Mouse (Mus musculus): ENCODE results near the gene Tgfb2. TPM values are rescaled to one million over a fixed set of nuclear protein-coding genes. Genes with fewer than 3 reads are reported as not detected.
A peak's percentile ranks its signal among the peaks of the same experiment; 100 is the strongest.

Tgfb2 gene
- total RNA-seq, 1 experiment: 10.4 TPM

DNA sequence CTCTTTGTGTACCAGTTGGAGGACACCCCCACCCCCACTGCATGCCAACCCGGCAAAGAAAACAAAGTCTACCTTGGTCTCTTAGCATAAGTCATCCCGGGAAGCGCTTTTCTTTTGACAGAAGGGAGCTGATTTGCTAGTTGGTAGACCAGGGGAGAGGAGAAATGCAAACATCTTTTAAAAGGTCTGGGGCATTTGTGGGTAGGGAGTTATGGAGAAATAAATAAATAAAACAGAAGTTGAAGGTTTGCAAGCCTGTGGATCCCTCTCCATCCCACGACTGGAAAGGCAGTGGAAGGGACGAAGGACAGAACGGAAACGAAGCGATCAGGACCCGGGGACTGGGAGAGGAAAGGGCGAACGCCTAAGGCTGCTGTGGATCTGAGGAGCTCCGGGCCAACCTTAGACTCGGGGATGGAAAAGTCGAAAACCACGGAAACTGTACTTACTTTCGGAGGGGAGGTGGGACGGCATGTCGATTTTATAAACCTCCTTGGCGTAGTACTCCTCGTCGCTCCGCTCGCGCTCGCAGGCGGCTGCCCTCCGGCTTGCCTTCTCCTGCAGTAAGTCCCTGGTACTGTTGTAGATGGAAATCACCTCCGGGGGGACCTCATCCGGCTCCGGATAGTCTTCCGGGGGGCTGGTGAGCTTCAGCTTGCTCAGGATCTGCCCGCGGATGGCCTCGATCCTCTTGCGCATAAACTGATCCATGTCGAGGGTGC, 1.6 kb downstream of the Tgfb2 start:
- TF ChIP-seq ZC3H11A (IDR thresholded peaks at IDR 0.05; ENCODE audit: borderline replicate concordance, low read depth, low read length) (no peak), MAFK (IDR thresholded peaks at IDR 0.05; ENCODE audit: insufficient read depth, low read depth, low read length) (no peak), CHD2 (IDR thresholded peaks at IDR 0.05; ENCODE audit: low read depth, low read length) (no peak), HCFC1 (IDR thresholded peaks at IDR 0.05; ENCODE audit: borderline replicate concordance, insufficient read depth, low read length) (no peak), ZNF384 (IDR thresholded peaks at IDR 0.05; ENCODE audit: low read depth, low read length) (no peak)
- in situ Hi-C loops (cut with MboI; ENCODE audit: low sequenced_read_pairs in 2 of 2, unreplicated experiment in 2 of 2): loop anchor here (25.0 kb wide), 3 partner anchors 242 to 1167 kb away; no protein-coding TSS in a partner anchor
- H3K4me1 ChIP-seq (ENCODE audit: control insufficient read depth in 2 of 2, insufficient read depth in 2 of 2, low read length in 2 of 2, poor library complexity in 1 of 2): peaks cover 0 to 2% of the 10 kb centered on the region in 2 experiments; a peak in 1 of 4 replicates

DNA sequence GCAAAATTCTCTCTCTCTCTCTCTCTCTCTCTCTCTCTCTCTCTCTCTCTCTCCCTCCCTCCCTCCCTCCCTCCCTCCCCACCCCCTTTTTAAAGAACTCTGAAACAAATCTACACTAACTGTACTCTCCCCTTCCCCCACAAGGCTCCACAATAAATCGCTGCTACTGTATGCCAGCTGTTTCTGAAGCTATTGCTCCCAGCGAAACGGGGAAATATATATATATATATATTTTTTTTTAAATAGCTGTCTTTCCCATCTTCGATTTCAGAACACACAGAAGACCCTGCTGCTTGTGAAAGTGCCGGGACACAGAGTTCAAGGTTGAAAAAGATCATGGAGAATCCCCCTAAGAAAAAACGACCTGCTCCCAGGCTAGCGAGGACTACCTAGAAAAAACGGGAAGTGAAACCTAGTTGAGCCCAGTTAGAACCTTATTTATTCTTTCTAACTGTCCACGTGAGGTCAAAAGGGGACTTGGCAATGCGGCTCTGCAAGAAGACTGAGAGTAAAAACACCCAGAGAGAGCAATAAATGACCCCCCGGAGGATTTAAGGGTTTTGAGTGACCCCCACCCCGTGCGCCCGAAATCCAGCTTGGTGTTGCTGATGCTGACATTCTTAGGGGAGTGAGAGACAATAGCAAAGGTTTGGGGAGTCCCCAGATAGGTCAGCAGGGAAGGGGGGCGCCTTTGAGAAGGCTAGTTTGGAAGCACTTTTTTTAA, 2.4 kb downstream of the Tgfb2 start:
- H3K4me3 ChIP-seq (ENCODE audit: insufficient read depth in 1 of 2, low read depth in 1 of 2, low read length in 2 of 2, poor library complexity in 1 of 2, severe bottlenecking in 1 of 2): no peak overlapping the region
- H3K9ac ChIP-seq (ENCODE audit: insufficient read depth, low read depth, low read length, poor library complexity, severe bottlenecking): no peak overlapping the region
- in situ Hi-C loops (cut with MboI; ENCODE audit: low sequenced_read_pairs in 2 of 2, unreplicated experiment in 2 of 2): loop anchor here (25.0 kb wide), 3 partner anchors 241 to 1166 kb away; no protein-coding TSS in a partner anchor
- no peak for DNase-seq (ENCODE audit: low read depth, low spot score)
- no peaks in the 10 kb centered on the region for H3K36me3 ChIP-seq (ENCODE audit: control insufficient read depth, insufficient read depth, low read length, poor library complexity, severe bottlenecking)
- H3K9me3 ChIP-seq (ENCODE audit: control insufficient read depth, insufficient read depth, low read depth, low read length): no peaks in the 10 kb centered on the region
- H3K4me1 ChIP-seq (ENCODE audit: control insufficient read depth in 2 of 2, insufficient read depth in 2 of 2, low read length in 2 of 2, poor library complexity in 1 of 2): peaks cover 0 to 2% of the 10 kb centered on the region in 2 experiments; a peak in 1 of 4 replicates
- no peak overlapping the region for H3K27ac ChIP-seq (ENCODE audit: insufficient read depth, low read depth, low read length, poor library complexity, severe bottlenecking)
- TF ChIP-seq CHD2 (IDR thresholded peaks at IDR 0.05; ENCODE audit: low read depth, low read length) (no peak), MAFK (IDR thresholded peaks at IDR 0.05; ENCODE audit: insufficient read depth, low read depth, low read length) (no peak), ZC3H11A (IDR thresholded peaks at IDR 0.05; ENCODE audit: borderline replicate concordance, low read depth, low read length) (no peak), ZNF384 (IDR thresholded peaks at IDR 0.05; ENCODE audit: low read depth, low read length) (no peak), HCFC1 (IDR thresholded peaks at IDR 0.05; ENCODE audit: borderline replicate concordance, insufficient read depth, low read length) (no peak)

More for the DNA sequence above, 1.6 kb downstream of the Tgfb2 start:
- peak overlapping the region; percentile 6 to 73 for H3K4me3 ChIP-seq (ENCODE audit: insufficient read depth in 1 of 2, low read depth in 1 of 2, low read length in 2 of 2, poor library complexity in 1 of 2, severe bottlenecking in 1 of 2)
- no peaks in the 10 kb centered on the region for H3K36me3 ChIP-seq (ENCODE audit: control insufficient read depth, insufficient read depth, low read length, poor library complexity, severe bottlenecking)
- DNase-seq (ENCODE audit: low read depth, low spot score): no peak
- H3K27ac ChIP-seq (ENCODE audit: insufficient read depth, low read depth, low read length, poor library complexity, severe bottlenecking): no peak overlapping the region
- peak overlapping the region; percentile 37; the same call in 1 of the 2 replicates for H3K9ac ChIP-seq (ENCODE audit: insufficient read depth, low read depth, low read length, poor library complexity, severe bottlenecking)
- no peaks in the 10 kb centered on the region for H3K9me3 ChIP-seq (ENCODE audit: control insufficient read depth, insufficient read depth, low read depth, low read length)

DNA sequence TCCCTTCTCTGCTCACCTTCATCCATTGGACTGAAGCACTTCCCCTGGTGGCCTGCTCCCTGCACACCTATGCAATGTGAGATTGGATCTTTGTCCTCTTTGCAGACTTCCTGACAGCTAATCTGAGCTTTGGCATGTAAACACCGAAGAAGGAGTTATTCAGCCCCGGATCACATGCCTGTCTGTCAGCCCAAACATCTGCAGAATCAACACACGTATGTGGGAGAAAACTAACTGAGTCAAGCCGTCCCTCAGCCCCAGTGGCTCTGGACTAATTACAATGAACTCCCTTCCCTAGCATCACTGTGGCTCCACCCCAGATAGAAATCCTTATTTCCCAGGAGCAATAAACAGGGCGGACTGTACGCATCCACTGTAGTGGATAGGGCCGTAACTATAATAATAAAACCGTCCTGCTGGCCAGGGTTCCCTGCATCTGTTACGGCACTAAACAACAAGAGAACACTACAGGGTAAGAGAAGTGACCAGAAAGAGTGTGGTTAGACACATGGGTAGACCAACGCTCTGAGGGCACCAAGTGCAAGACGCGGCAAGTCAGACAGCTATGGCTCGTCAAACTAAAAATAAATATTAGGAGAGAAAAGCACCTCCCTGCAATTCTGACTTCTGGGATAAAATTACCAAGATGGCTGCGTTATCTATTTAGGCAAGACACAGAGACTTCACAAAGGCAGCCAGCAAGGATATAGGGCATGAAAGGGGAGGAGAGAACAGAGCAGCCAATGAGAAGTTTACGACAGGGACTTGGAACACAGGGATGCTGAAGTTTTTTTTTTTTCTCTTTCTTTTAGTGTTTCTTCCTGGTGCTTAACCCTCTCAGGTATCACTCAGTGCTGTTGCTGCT, 3.2 kb downstream of the Tgfb2 start:
- no peak overlapping the region for H3K4me3 ChIP-seq (ENCODE audit: insufficient read depth in 1 of 2, low read depth in 1 of 2, low read length in 2 of 2, poor library complexity in 1 of 2, severe bottlenecking in 1 of 2)
- in situ Hi-C loops (cut with MboI; ENCODE audit: low sequenced_read_pairs in 2 of 2, unreplicated experiment in 2 of 2): loop anchor here (25.0 kb wide), 3 partner anchors 240 to 1165 kb away; no protein-coding TSS in a partner anchor
- no peak overlapping the region for H3K27ac ChIP-seq (ENCODE audit: insufficient read depth, low read depth, low read length, poor library complexity, severe bottlenecking)
- no peak for TF ChIP-seq MAFK (IDR thresholded peaks at IDR 0.05; ENCODE audit: insufficient read depth, low read depth, low read length)
- TF ChIP-seq ZC3H11A (IDR thresholded peaks at IDR 0.05; ENCODE audit: borderline replicate concordance, low read depth, low read length): no peak
- no peak for TF ChIP-seq CHD2 (IDR thresholded peaks at IDR 0.05; ENCODE audit: low read depth, low read length)
- no peak for TF ChIP-seq HCFC1 (IDR thresholded peaks at IDR 0.05; ENCODE audit: borderline replicate concordance, insufficient read depth, low read length)
- TF ChIP-seq ZNF384 (IDR thresholded peaks at IDR 0.05; ENCODE audit: low read depth, low read length): no peak
- H3K4me1 ChIP-seq (ENCODE audit: control insufficient read depth in 2 of 2, insufficient read depth in 2 of 2, low read length in 2 of 2, poor library complexity in 1 of 2): peaks cover 0 to 2% of the 10 kb centered on the region in 2 experiments; a peak in 1 of 4 replicates
- H3K36me3 ChIP-seq (ENCODE audit: control insufficient read depth, insufficient read depth, low read length, poor library complexity, severe bottlenecking): no peaks in the 10 kb centered on the region
- H3K9ac ChIP-seq (ENCODE audit: insufficient read depth, low read depth, low read length, poor library complexity, severe bottlenecking): no peak overlapping the region
- DNase-seq (ENCODE audit: low read depth, low spot score): no peak
- no peaks in the 10 kb centered on the region for H3K9me3 ChIP-seq (ENCODE audit: control insufficient read depth, insufficient read depth, low read depth, low read length)

Measured in ES-E14 (cell line).